Mouse (Mus musculus) T-helper 17 cell (primary cell): ENCODE results near the gene Olfr1369-ps1.
"Not testable (repeated sequence)": the region's sequence is repeated elsewhere in the genome, so short reads cannot be mapped to it uniquely, and the experiment has no call there.

Source experiments
- in situ Hi-C, 2 experiments: fragments of 300-600 bp; cut with MboI, MseI; formaldehyde crosslinking; loops; 1 replicate in 1 of 2; 2 replicates in 1 of 2; pipeline ENCODE4 v1.15.1; 2025; ENCODE audit warnings: high pct_unique_total_duplicates in 2 of 2

Olfr1369-ps1 gene

DNA sequence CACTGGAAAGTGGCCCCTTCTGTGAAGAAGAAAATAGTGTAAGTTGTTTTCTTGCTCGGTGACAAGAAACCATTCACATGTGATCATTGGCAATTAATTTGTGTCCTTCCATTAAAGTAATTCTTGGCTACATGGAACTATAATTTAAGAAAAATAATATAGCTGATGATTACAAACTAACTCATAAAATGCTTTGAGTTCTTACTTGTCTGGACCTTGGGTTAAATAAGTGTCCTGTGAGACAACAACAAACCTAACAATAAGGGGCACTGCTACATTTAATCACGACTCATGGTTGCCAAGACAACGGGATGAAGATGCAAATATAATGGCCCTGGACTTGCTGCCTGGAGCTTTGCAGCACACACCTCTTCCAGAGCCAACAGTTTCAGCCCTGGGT, at the start of gene Olfr1369-ps1:
Olfr1369-ps1 (plus strand) TSS at position 301 of the 400 bp plus-strand sequence.
- in situ Hi-C loops = not testable (repeated sequence)

DNA sequence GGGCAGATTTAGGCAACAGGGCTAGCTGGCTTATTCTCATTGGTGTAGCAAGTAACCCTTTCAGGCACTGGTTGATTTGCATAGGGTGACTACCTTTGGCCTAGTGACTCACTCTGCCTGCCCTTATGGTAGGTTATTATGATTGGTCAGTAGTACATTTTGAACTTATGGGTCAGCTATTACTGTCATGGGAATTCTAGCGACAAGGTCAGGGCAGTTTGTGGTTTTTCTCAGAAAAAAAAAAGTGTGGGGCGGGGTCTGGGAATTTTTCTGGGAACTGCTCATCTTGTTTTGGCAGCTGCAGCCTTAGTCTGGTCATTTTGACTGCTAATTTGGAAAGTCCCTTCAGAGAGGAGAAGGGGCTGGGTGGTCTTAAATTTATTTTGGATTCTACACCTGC, 45.3 kb upstream of the Olfr1369-ps1 start:
- in situ Hi-C loops = no loop called here

DNA sequence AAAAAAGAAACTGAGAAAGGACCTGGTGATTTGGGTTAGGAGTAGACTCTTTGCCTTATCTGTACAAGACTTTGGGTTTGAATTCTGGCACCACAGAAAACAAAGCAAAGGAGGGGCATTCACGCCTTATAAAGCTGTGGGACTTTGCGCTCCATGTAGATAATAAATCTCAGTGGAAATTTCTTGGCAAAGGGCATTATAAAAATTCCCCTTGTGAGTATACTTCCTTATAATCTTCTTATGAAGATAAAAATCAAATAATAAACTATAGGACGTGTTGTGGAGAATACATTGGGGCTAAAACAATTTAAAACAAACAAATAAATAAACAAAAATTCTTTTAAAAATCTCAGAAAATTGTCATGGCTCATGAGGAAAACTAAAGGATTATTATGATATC, 36.4 kb upstream of the Olfr1369-ps1 start, which contains the start of gene Olfr1370:
Olfr1370 (minus strand) TSS at position 101 of the 400 bp plus-strand sequence.
- in situ Hi-C loops = loop anchor here in 1 of 2 experiments (5.0 kb wide), 1 partner anchor 1212 kb away; the partner anchor contains the start of gene Vmn1r196

DNA sequence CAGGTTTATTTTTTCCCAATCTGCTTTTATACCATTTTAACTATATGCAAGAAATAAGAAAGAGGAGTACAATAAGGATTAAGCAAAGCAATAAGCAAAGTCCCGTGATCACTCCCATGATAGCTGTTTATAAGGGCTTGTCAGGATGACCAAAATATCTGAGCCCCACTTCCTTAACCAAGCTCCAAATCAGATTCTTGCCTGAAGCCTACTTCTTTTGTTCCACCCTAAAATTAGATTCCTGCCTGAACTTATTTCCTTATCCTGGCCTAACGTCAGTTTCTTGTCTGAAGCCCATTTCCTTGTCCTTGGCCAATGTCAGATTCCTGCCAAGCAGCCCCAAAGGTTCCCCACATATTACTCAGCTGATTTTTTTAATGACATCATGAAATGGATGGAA, 28.6 kb upstream of the Olfr1369-ps1 start:
- in situ Hi-C loops = no loop called here

GRCm38 (mm10) chr13:21109759-21110158, 1.5 kb upstream of the Olfr1369-ps1 start:
- in situ Hi-C loops = no loop called here

GRCm38 (mm10) chr13:21110441-21110840, 842 bp upstream of the Olfr1369-ps1 start:
- in situ Hi-C loops = no loop called here

DNA sequence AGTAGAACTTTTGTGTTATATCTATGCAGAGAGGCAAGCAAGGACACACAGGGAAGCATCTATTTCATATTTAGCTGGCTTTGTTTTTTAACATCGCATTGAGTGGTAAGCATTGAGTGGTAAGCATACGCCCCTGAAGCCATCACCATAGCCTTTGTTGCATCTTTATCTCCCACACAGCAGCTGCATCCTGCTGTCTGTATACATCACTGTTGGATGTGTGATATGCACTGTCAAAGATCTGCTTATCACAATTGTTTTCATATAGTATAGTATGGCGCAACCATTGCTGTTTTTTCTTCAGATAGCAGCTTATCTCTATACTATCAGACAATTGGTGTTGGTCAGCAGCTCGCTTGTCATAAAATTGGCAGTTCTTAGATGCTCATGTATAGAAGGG, 2.8 kb downstream of the Olfr1369-ps1 start:
- in situ Hi-C loops = no loop called here

GRCm38 (mm10) chr13:21129339-21129738, 18.1 kb downstream of the Olfr1369-ps1 start, which contains the start of gene Olfr263:
Olfr263 (plus strand) TSS chr13:21129639.
- in situ Hi-C loops = not testable (repeated sequence)

DNA sequence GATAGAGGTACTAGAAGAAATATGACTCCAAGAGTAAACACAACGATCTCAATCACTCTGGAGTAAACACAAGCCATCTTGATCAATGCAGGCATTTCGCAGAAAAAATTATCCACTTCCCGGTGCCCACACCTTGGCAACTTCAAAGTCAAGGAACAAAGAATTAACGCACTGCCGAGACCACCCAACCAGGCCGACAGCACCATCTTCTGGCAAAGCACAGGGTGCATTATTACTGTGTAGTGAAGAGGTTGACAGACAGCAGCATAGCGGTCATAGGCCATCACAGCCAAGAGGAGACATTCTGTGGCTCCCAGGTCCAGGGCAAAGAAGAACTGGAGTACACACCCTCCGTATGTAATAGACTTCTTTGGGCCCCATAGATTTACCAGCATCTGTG, 31.1 kb downstream of the Olfr1369-ps1 start:
- in situ Hi-C loops = no loop called here

GRCm38 (mm10) chr13:21145767-21146166, 34.5 kb downstream of the Olfr1369-ps1 start, which contains the start of gene Olfr1368:
Olfr1368 (minus strand) TSS chr13:21145867.
- in situ Hi-C loops = no loop called here

- in situ Hi-C loops = loop anchor here (25.0 kb wide), 2 partner anchors 844 to 1069 kb away; partner anchors contain the start of gene Elmo1 (in 1 of the 2)
Observed at GRCm38 (mm10) chr13:21155888-21156287, 44.6 kb downstream of the Olfr1369-ps1 start.

DNA sequence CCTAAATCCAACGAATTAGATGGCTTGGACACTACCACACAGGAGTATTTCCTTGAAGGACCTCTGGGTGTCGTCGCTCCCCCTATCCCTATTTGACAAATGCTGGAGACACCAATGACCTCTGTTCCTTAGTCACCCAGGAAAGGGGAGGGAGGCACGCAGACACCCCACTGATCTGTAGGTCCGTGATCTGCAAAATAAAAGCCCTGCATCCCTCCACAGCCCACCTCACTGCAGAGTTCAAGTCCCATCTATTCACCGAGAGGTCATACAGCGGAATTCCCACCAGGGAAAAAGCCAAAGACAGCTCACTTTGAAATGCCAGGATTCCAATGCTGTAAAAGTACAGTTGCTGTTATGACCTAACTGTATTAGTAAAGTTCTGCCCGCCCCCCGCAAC, 46.8 kb downstream of the Olfr1369-ps1 start:
- in situ Hi-C loops = loop anchor here (25.0 kb wide), 2 partner anchors 846 to 1071 kb away; partner anchors contain the start of gene Elmo1 (in 1 of the 2)

DNA sequence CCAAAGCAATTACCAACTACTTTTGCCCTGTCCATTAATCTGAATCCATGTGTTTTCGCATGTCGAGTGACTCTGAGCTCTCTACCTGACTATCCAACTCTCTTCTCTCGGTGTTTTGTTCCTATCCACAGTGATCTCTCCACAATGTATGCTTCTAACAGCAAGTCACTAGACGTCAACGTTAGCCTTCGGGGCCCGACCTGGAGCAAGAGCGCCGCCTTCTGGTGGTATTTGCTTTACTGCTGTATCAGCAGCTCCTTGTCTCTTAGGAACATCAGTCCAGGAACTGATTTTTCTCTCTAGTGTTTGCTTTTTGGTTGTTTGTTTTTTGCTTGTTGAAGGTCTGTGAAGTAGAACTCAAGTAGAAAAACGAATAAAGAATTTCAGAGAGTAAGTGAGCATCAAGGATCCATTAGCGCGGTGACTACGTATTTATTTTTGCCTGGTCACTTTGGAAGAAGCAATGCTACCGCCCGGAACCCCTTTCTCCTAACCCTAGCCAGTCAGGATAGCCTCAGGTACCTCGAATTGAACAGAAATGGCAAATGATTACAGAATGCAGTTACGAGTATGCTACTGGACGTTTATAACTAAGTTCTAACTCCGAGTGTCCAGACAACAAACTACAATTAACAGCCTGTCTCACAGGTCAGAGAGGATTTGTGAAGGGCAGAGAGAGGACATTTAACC, 47.6 kb downstream of the Olfr1369-ps1 start:
- in situ Hi-C loops = loop anchor here (25.0 kb wide), 2 partner anchors 847 to 1072 kb away; partner anchors contain the start of gene Elmo1 (in 1 of the 2)

DNA sequence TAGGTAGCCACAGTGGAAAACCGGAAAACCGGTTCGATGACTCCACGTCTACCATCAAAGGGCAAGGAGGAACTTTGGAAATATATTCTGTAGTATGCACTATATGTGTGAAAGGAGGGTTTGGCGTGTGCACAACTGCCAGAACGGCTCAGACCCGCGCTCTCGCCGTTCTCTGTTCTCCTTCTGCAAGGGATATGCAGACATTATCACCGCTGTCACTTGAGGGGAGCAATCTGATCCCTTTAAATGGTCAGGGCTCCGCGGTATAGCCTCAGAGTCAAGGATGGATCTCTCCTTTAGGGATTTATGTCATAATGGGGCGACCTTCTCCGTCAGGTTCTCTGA, 48.2 kb downstream of the Olfr1369-ps1 start:
- in situ Hi-C loops = loop anchor here (25.0 kb wide), 2 partner anchors 847 to 1072 kb away; partner anchors contain the start of gene Elmo1 (in 1 of the 2)

DNA sequence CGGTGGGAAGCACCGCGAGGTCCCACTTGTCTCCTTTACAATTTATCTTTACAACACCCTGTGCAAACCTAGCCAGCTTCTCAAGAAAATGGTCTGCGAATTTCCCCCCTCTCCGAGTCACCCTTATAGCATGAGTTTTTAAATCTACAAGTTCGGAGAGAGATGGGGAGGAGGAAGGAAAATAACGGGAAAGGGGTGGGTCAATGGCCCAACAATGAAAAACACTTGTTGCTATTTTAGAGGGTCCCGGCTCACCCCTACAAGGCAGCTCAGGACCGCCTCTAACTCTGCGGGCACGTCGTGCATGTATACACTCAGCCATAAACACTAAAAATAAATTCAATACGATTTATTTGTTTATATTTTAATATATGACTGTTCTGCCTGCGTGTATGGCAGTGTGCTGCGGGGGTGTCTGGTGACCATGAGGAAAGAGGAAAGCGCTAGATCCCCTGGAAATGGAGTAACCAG, 48.8 kb downstream of the Olfr1369-ps1 start:
- in situ Hi-C loops = loop anchor here (5.0 to 25.0 kb wide), 4 partner anchors 75 to 1073 kb away; partner anchors contain the start of gene Elmo1 (in 1 of the 2)

DNA sequence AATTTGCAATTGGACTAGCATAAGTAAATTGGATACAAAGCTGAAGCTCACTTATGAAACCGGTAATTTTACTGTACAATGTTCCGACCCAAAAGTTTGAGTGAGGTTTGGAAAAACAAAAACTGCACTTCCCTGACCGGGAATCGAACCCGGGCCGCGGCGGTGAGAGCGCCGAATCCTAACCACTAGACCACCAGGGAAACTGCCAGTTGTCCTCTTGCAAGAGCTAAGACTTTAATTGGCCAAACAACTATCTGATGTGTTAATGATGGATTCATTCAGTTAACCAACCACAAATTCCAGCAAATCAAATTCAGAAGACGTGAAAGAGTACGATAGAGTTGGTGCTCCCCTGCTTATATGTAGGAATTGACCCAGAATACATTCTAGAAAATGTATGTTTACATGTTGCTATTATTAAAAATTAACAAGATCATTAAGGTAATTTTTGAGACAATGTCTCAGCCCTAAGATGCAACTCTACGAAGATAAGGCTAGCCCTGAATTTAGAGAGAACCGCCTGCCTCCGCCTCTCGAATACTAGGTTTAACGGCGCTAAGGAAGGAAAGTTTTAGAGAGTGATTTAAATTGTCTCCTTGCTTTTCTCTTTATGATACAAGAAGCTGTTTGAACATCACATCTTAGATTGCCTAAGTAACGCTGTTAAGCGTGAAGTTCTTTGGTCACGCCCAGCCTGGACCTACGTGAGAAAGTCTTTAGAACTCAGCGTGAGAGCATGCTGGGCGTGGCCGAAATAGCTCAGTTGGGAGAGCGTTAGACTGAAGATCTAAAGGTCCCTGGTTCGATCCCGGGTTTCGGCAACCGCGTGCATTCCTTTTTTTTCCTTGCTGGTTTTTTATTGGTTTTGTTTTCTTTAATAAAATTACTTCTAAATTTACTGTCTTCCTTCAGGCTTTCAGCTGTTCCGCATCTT, 49.6 kb downstream of the Olfr1369-ps1 start:
- in situ Hi-C loops = loop anchor here (5.0 to 25.0 kb wide), 4 partner anchors 74 to 1074 kb away; partner anchors contain the start of gene Elmo1 (in 1 of the 2)

GRCm38 (mm10) chr13:21161591-21161990, 50.3 kb downstream of the Olfr1369-ps1 start:
- in situ Hi-C loops = loop anchor here (5.0 to 25.0 kb wide), 4 partner anchors 73 to 1074 kb away; partner anchors contain the start of gene Elmo1 (in 1 of the 2)

- in situ Hi-C loops = loop anchor here (5.0 to 25.0 kb wide), 4 partner anchors 72 to 1075 kb away; partner anchors contain the start of gene Elmo1 (in 1 of the 2)
Observed at GRCm38 (mm10) chr13:21162591-21162990, 51.3 kb downstream of the Olfr1369-ps1 start.

DNA sequence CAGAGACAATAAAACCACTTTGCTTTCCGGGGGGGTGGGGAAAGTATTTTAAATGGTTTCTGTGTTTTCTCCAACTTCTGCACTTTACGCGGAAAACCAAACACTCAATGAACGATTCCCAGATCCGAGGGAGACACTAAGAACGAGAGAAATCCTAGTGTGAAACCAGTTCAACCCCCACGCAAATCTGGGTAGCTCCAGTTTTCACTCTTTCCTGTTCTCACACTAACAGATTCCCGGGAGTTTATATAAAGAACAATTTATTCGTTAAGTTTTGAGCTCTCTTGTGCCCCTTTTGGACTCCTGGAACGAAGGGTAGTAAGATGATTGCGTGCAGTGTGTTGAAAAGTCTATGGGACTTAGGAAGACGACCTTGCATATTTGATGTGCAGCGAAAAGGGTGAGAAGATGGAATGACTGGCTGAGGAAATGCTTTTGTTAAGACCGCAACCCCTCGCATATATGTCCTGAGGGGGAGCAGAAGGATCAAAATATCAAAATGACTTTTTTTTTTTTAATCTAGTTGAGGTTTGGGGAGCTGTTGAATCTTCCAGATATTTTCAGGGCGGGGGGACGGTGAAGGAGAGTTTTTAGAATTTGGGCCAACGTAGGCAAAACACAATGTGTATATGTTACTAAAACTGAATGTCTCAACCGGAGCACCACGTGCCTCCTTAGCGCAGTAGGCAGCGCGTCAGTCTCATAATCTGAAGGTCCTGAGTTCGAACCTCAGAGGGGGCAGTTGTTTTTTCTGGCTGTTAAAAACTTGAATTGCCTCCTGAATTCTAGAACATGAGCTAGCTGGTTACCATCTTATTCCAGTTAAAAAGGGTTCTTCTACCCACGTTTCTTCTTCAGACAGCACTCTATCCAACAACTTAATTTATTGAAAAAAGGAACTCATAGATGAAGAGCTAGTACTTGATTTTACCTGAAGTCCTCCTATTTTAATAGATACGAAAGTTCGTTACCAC, 55.9 kb downstream of the Olfr1369-ps1 start:
- in situ Hi-C loops = loop anchor here (10.0 to 25.0 kb wide), 3 partner anchors 68 to 1080 kb away; partner anchors contain the start of gene Elmo1 (in 1 of the 2)

DNA sequence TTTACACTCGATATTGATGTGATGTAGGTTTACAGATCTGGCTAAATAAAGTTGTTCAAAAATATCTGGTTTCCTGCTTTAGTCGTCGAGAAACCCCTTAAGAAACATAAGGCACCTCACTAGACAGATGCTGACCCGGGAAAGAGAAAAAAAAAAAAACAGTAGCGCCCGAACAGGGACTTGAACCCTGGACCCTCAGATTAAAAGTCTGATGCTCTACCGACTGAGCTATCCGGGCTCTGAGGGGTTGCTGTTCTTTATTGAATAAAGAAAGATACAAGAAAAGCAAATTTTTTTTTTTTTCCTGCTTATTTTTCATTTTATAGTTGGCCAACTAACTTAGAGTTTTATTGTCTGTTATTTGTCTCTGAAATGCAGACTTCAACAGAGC, 56.6 kb downstream of the Olfr1369-ps1 start:
- in situ Hi-C loops = loop anchor here (10.0 to 25.0 kb wide), 3 partner anchors 67 to 1081 kb away; partner anchors contain the start of gene Elmo1 (in 1 of the 2)
